Mouse (Mus musculus) neural tube, embryonic 10.5 days (tissue): ENCODE data around the gene Sfmbt1.
A peak's percentile ranks its signal among the peaks of the same experiment; 100 is the strongest.

ENCODE experiments used
- DNase-seq: peaks from one replicate; pipeline ENCODE4 v3.0.0-alpha.2; 2017; ENCODE audit warnings: low spot score; ENCODE audit errors: extremely low spot score

The Sfmbt1 gene

DNA sequence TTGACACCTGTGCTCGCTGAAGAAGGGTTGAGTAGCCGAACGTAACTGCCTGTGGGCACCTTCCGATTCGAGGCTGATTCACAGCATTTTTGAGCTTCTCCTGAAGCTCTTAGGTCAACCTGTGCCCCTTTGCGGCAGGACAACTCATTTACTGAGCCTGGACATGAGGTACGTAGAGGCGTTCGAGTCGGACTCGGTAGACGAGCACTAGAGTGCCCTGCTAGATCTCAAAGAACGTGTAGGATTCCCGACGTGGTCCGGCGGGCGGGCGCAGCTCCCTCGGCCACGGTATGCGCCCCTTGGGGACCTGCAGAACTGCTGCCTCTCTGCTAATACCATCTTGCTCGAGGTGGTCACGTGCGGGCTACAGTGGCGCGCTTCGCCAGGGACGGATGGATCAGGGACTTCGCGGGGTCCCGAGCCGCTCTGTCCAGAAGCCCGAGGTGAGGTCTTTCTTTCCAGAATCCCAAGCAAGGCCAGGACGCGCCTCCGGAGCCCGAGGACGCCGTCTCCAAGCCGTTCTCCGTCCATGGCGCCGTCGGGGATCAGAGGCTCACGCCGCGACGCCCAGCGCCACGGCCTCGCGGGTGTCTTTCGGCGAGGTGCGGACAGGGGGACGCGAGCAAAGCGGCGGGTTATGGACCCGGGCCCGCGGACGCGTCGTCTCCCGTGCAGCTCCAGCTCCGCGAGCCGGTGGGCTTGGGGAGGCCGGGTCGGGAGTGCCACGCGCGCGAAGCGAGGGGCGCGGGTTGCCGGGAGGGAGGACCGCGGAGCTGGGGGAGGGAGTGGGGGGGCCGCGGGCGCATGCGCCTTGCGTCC is at the start of gene Sfmbt1:
TSS of gene Sfmbt1 (plus strand) at position 51 of the 819 bp plus-strand sequence.
- DNase-seq = no peak

- no peak for DNase-seq
Observed at GRCm38 (mm10) chr14:30666061-30666460, 48.6 kb upstream of the Sfmbt1 start.

DNA sequence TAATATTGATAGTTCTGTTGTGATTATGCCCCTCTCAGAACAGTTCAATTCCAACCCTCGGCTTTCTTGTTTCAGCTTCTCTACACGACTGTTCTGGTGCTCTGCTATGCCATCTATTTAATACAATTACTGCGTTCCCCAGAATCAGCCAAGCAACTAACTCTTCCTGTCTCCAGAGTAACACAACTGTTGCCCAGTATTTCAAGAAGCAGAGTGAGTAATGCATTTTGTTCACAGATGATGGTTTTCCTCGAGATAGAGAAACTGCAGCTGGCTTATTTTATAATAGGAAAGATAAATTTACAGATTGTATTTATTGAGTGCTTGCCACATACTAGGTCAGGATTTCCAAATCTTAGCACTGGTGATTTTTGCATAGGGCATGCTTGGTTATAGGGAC is 48.0 kb upstream of the Sfmbt1 start:
- no peak for DNase-seq

DNA sequence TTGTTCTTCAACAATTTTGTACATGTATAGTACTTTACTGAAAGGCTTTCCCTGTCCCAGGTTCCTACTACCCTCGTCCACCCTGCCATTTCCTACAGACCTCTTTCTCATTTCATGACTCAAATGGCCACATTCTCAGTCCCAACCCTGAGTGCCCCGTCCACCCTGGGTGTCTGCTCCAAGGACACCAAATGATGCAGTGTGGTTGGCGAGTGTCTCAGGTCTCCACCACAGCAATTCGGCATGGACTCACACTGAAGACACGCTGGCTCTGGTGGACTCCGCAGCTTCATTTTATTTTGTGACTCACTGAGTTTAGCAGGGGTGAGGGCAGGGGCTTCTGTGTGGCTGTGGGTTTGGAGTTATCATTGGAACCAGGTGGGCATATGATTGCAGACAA is 44.5 kb upstream of the Sfmbt1 start:
- no peak for DNase-seq

DNA sequence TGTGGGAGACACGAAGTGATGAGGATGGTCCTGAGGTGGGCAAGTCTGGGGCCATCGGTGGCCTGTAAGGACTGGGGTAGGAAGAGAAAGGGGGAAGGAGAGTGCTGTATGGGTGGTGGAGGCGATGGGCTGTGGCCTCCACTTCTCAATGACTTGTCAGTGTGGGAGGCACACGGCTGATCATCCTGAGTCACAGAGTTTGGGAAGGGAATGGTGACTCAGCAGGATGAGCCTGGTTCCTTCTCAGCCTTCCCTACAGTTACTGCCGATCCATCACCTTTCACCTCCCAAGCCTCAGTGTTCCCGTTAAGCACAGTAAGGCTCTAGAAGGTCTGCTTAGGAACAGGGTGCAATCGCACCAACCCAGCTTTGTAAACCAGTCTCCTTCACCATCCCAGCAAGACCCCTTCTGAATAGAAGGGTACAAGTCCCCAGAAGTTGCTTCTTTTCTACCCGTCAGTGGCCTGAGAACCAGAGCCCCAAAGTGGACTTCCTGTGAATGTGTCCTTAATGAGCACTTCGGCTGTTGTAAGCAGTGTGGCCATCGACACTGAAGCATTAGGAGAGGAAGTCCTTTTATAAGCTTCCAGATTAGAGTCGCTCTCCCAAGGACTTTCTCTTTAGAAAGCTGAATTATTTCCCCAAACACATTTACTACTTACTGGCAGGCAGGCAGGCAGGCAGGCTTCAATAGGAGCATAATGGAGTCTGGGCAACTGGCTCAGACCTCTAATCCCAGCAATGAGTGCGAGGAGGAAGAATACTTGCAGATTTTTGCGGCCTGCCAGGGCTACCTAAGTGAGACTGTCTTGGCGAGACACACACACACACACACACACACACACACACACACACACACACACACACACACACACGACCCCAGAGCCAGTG is 43.3 kb upstream of the Sfmbt1 start:
- DNase-seq = no peak

- DNase-seq = peak; percentile 84
Observed at GRCm38 (mm10) chr14:30671986-30672312, 42.7 kb upstream of the Sfmbt1 start.

- no peak for DNase-seq
Observed at GRCm38 (mm10) chr14:30674947-30675346, 39.7 kb upstream of the Sfmbt1 start.

DNA sequence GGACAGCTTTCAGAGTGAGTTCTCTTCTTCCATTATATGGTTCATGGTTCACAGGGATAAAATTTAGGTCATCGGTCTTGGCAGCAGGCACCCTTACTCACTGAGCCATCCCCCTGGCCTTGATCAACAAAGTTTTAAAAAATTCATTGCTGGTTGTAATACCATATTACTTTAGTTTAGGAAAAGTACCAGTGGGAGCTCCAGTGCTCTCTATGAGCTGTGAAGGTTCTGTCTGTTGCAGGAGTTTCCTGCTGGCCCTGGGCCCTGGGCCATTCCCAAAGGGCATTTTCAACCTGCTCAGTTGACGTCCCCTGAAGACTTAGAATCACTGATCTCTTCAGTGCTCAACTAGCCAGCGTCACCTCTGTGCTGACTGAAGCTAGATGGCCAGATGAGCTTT is 32.5 kb upstream of the Sfmbt1 start:
- no peak for DNase-seq

GRCm38 (mm10) chr14:30690685-30691084 is 24.0 kb upstream of the Sfmbt1 start:
- DNase-seq = no peak

DNA sequence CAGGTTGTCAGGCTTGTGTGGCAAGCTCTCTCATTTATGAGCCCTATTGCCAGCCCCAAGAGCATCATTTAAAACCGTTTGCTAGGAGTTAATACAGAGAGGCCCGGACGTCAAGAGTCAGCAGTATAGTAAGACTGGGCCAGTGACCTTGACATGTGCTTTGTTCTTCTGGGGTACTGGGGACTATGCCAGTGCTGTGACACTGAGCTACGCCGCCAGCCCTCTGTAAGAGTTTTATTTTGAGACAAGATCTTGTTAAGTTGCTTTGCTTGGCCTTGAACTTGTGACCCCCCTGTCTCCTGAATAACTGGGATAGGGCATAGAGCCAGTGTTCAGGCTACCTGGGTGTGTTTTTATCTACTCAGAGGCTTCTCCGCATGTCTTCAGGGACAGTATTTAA is 22.2 kb upstream of the Sfmbt1 start:
- DNase-seq = no peak

GRCm38 (mm10) chr14:30694786-30695185 is 19.9 kb upstream of the Sfmbt1 start:
- no peak for DNase-seq

DNA sequence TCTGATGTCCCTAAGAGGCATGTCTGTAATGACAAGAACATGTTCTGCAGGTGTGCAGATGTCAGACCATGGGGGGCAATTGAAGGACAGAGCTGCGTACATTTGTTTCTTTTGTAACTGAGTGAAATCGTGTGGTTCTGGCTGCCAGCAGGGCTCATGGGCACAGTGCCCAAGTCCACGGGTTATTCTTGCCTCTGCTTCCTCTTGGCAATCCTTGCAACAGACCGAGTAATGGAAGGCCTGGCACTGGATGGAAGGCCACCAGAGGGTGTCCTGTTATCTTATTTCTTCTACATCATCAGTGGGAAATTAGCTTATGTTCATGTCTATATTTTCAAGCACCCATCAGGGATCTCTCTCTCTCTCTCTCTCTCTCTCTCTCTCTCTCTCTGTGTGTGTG is 19.0 kb upstream of the Sfmbt1 start:
- no peak for DNase-seq

GRCm38 (mm10) chr14:30697407-30698052 is 17.1 kb upstream of the Sfmbt1 start:
- no peak for DNase-seq

DNA sequence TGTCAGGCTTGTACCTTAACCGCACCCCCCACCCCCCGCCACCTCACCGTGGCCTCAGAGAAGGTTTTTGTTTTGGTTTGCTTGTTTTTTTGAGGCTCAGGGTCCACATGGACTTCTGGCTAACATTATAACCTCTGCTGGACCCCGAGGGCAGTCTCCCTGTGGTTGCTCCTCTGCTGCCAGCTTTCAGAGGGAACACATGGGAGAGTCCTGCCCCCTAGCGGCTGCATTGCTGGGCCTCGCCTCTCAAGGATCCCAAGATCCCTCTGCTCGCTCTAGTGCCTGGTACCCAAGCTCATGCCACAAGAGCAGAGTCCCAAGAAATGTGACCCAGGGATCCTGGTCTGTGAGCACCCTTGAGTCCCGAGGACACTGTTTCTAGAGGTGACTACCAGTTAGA is 15.0 kb upstream of the Sfmbt1 start:
- DNase-seq = peak; percentile 71

DNA sequence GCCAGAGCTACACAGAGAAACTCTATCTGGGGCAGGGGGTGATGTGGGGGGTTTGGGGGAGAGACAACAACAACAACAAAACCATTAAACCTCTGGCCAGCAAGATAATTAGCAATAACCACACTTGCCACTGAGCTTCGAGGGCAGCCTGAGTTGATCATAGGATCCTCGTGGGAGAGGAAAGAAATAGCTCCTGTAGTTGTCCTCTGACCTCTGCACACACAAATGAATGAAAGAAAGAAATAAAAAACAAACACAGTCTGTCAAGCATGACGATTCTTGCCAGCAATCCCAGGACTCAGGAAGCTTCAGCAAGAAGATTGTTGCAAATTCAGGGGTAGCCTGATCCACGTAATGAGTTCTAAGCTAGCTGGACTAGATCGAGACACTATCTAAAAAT is 12.1 kb upstream of the Sfmbt1 start:
- DNase-seq = no peak

DNA sequence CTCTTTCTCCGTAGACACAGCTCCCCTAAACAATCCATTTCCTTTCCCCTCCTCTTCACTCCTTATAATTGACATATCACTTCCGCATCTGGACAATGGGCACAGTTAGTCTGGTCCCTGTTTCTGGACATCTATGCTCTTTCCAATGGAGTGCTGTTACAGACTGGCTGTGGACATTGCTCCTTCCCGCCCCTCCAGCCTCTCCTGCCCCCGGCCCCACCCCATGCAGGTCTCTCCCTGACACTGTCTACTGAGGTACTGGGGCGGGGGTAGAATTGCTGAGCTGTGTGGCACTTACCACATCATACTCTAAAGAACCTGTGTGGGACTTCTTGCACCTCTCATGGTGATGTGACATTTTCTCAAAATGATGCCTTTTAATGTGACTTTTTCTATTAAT is 11.6 kb upstream of the Sfmbt1 start:
- no peak for DNase-seq

GRCm38 (mm10) chr14:30704098-30704855 is 10.4 kb upstream of the Sfmbt1 start:
- no peak for DNase-seq

DNA sequence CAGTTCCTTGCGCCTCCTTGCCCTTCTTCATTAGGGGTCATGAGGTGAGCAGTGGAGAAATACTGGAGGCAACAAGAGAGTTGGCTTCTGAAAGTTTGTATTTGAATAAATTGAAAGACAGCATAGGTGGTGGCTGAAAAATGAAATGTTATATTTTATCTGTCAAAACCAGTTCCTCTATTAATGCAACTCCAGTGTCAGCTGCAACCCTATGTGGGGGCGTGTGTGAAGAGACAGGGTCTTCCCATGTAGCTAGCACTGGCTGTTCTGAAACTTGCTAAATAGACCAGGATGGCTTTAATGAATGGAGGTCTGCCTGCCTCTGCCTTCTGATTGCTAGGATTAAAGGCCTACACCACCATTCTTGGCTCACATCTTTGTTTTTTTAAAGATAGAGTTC is 2.8 kb upstream of the Sfmbt1 start:
- DNase-seq = no peak

DNA sequence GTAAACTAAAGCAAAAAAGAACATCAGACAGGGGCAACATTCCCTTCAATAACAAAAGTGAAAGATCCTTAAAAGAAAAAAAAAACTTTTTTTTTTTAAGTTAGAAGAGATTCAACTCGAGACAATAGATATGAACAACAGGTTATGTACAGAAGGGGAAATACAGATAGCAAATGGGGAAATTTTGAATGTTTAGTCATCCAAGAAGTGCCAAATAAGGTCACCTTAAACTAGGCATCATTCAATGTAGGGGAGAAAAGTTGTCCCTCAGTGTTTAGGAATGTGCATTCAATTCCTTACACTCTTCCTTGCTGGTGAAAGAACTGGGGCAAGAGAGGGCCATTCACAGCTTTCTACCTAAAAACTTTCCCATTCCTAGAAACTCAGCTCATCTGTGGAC is 880 bp upstream of the Sfmbt1 start:
- no peak for DNase-seq

DNA sequence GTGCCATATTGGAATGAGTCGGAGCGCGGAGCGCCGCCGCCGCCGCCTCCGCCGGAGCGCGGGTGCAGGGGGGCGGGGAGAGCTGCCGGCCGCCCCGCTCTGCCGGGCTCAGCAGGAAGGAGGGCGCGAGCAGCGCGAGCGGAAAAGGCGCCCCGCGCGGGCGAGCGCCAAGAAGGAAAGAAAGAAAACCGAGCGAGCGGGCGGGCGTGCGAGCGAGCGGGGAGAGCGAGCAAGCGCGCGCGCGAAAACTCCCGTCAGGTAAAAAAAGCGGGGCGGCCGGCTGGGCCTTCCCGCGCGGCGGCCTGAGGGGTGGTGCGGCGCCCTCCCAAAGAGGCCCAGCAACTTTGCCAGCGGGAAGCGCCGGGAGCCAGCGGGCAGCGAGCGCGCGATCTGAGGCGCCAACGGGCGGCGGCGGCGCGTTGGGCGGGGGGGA is 985 bp downstream of the Sfmbt1 start:
- DNase-seq = peak; percentile 85
